Mouse (Mus musculus) gastrocnemius, adult 8-10 months (tissue): ENCODE measurements around the gene Gm45521. TPM values are rescaled to one million over a fixed set of nuclear protein-coding genes. Genes with fewer than 3 reads are reported as not detected.
"Not testable (repeated sequence)": the region's sequence is repeated elsewhere in the genome, so short reads cannot be mapped to it uniquely, and the experiment has no call there.

Experiments used
- DNase-seq, 2 experiments: peaks; one replicate each; pipeline ENCODE4 v3.0.0; 2022; ENCODE audit warnings: low spot score in 2 of 2
- total RNA-seq, 4 experiments: library from RNA; stranded (reverse); gene quantifications; 2 replicates each; pipeline ENCODE4 v1.2.4; 2022

The Gm45521 gene
- total RNA-seq, 4 experiments from 2014 or later: not detected

DNA sequence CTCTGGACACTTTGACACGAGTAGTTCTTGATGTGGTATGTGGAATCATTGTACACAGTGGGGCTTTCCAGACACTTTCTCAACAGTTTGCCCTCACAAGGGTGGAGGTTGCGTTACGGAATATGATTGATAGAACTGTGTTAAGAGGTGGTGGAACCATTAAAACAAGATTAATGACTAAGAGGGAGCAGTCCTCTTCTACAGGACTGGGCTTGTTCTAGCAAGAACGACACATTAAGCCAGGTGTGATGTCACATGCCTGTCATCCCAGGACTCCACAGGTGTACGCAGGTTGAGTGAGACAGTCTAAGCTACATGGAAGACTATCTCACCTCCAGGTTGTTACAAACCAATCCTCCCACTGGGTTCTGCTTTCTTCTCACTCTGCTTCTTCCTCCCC is 42.3 kb downstream of the Gm45521 start:
- DNase-seq: no peak

DNA sequence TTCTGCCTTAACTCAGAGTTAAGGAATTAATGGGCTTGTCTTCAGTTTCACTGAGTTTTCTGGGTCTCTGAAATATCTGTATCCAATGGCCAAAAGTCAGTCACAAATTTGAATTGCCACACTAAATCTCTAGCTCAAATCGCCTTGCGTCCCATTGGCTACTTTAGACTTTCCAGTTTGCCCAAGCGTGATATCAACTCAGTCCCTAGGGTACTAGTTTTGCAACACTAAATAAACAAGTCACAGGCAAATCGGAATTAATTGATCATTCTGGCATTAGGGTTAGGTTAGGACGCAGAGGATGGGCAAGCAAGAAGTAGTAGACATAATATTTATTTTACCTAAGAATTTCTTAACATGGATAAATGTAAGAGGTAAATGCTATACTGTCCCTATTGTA is 43.2 kb downstream of the Gm45521 start:
- no peak for DNase-seq

DNA sequence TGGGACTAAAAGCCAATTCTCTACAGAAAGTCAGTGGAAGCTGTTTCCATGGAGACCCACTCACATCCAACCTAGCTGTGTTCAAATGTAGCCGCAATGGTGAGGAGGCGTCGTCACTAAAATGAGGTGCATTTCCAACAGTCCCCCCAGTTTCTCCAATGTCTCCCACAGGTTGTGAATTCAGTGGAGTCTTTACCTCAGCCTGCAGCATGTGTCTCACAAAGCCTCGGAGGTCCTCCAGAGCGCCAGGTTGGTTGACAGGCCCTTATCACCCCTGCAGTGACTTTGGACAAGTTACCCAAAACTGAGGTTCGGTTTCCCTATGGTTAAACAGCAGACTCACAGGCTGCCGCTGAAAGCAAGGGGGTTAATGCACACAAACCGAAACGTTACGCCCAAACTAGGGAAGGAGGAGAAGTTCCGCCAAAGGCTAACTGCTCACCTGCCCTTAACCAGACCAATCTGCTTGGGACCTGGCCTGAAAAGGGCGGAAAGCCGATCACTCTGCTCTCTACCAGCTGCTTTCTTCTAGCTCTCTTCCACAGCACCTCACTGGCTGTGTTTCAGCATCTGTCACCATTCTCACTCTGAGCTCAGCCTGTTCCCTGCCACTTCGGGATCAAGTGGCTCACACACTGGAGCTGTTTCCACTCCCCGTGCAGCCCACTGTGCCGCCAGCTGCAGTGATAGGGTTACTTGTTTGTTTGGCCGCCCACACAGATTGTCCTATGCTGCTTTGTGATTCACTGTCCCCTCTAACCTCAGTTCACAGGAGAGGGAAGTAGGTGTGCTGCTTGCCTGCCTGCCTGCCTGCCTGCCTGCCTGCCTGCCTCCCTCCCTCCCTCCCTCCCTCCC is 44.0 kb downstream of the Gm45521 start:
- DNase-seq: no peak

DNA sequence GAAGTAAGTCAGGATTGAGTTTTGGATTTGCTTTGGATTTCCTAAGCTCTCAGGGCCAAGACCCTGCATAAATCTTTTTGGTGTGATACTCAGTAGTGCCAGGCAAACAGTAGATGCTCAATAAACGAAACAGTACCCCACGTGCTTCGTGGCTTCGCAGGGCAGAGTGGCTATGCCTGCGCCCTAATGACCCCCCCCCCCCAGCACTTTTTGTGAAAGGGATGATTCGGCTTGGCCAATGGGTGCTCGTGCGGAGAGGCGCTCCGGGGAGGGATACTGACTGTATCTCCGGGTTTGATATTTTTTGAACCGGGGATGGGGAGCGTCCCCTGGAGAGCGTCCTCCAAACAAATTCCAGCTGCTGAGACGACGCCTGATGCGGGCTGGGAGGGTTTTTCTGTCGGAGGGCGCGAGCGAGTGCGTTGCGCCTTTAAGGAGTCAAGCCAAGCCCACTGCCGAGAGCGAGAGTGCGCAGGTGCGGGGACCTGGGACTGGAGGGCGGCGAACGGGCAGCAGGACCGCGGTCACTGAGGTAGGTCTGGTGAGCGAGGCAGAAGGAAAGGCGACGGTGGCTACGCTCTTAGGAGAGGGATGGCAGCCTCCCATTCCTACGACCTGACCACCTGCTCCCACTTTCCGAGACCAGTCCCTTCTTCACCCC is 45.5 kb downstream of the Gm45521 start, which contains the start of gene Abhd6:
Gene Abhd6, plus strand, starts transcription at position 471 of the 661 bp plus-strand sequence.
- DNase-seq: peak; percentile 63 to 74

DNA sequence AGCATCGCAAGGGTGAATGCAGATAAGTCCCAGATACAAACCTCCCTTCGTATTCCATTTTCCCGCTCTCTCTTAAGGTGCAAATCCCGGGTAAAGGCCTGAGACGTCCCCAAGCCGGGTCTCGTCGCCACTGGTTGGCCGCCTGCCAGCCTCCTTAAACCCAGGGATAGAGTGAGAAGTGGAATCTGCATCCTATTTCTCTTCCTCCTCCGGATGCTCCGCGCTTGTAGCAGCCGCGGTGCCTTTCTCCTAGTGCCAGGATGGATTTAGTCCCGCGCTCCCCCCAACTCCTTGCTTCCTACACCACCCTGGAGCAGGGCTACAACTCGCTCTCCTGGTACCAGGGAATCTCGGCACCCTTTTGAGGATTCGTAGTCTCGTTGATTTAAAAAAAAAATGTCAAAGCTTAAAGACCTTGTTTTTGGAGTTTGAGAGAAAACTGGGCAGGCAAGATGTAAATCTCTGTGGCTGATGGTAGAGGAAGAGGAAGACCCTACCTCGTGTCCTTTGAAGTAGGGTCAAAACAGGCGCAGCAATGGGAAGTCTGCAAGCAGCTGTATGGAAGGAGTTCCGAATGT is 46.1 kb downstream of the Gm45521 start:
- peak in 1 of 2 experiments; percentile 17 for DNase-seq

DNA sequence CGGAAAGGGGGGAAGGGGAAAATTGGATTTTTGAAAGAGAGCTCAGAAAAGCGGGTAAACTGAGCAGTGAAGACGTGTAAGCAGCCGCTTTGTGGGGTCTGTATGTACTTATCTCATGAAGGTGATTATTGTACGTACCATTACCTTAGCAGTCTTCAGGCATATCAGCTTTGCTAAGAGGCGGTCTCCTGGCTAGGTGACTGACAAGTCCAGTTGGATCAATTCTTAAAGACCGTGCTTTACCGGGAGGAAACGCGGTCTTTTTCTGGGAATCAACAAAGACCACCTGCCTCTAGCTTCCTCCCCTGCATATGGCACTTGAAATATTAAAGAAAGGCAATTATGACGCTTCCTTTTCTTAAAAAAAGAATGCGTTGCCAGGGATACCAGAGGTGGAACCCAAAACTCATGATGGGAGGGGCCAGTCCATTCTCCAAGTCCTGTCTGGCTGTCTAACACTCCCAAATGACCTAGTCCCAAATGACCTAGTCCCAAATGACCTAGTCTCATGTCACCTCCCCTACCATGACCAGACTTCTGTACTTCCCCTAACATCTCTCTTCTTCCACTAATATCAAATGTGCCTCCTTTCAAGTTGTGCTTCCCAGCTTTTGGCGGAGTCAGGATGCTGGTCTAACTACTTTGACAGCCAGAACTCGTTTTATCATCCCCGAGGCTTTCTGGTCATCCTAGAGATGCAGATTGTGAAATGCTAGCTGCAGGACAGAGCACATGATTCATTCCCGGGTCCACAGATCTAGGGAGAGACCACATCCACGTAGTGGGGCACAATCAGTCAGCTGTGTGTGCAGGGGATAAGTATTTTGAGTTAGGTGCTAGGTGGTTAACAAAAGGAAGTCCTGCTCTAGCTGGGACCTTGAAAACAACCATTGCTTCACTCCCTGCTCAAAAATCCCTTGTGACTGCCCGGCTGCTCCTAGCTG is 46.9 kb downstream of the Gm45521 start:
- no peak for DNase-seq

DNA sequence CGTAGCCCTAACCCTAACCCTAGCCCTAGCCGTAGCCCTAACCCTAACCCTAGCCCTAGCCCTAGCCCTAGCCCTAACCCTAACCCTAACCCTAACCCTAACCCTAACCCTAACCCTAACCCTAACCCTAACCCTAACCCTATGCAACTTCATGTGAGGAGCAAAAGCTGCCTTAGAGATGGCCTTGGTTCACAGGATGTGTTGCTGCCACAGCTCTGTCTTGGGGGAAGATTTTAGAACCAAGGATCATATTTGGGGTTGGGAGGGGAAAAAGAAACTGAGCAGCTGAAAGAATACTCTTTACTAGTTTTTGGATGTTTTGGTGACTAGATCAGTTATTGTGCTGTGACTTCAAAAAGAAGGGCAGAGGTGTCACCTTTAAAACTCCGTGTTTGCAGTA is 49.0 kb downstream of the Gm45521 start:
- not testable (repeated sequence) for DNase-seq

DNA sequence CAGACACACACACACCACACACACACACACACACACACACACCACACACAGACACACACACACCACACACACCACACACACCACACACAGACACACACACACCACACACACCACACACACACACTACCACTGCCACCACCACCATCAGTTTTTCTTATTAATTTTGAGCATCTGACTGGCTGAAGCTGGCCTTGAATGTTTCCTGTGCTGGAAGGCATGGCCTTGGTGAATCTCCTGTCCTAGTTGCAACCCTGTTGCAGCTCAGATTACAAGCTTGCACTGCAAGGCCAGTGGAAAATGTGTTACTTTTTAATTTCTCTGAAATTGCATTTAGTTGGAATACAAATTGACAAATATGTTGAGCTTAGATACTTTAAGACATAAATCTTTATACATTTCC is 50.0 kb downstream of the Gm45521 start:
- DNase-seq: no peak

DNA sequence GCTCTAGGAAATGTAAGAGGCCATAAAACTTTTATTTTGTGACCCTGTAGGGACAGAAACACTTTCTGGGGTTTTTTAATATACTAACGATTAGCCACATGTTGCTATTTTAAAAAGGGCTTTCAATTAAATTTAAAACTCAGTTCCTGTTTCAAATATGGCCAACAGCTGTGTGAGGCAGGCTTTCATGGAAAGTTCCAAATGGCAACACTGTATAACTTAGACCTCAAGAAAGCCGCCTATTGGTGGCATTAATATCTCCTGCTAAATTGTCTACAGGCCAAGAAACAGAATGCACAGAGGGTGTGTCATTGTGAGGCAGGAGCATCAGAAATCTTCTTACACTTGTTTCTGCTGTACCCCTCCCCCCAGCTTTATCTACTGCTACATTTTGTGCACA is 50.4 kb downstream of the Gm45521 start:
- no peak for DNase-seq

DNA sequence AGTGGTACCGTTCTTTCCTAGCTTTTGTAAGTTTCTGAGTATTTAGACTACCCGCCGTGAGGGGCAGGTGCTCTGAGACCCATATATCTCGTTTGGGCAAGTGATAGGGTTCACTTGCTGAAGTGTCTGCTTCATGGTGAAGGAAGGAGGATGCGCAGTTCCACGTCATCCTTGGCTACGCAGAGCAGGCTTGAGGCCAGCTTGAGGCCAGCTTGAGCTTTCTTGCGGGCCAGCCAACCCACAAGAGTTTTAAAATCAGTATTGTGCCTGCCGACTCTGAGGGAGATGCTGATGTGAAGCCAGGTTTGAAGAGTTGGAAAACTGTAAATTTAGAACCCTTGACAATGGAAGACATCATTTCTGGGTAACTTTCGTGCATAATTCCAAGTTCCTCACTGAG is 50.8 kb downstream of the Gm45521 start:
- no peak for DNase-seq

Other genes starting within 250 kb of the Gm45521 start
- gene Gm26661, start 165.7 kb upstream of the Gm45521 start, total RNA-seq: not detected
- gene Flnb, start 139.3 kb upstream of the Gm45521 start, total RNA-seq: 1 to 10 TPM; 4.7 to 8.3 (median 5.6) TPM
- not detected for gene Dnase1l3, start 37.3 kb downstream of the Gm45521 start, total RNA-seq
- 10 to 100 TPM in 1 of 4 experiments, 1 to 10 TPM in 3; 6.8 to 10.2 (median 8.3) TPM for gene Abhd6, start 45.6 kb downstream of the Gm45521 start, total RNA-seq
- 10 to 100 TPM; 31.3 to 35.1 (median 33.2) TPM for gene Rpp14, start 123.1 kb downstream of the Gm45521 start, total RNA-seq
- 10 to 100 TPM; 11.4 to 14.9 (median 12.6) TPM for gene Pxk, start 140.9 kb downstream of the Gm45521 start, total RNA-seq
- gene Pdhb, start 215.7 kb downstream of the Gm45521 start, total RNA-seq: 100 to 1,000 TPM; 268 to 280 (median 272) TPM